Mouse (Mus musculus) C2C12 (cell line): ENCODE measurements around the gene S100a4.

Source experiments
- CTCF ChIP-seq: IDR thresholded peaks from one replicate; pipeline ENCODE4 v1.5.1; 2011; ENCODE audit not compliant: control insufficient read depth, insufficient read depth, insufficient read length
- FOSL1 ChIP-seq: IDR thresholded peaks from one replicate; pipeline ENCODE4 v1.8.0; 2011; ENCODE audit warnings: mild to moderate bottlenecking, low read length; ENCODE audit not compliant: poor library complexity, insufficient read depth, severe bottlenecking
- MAX ChIP-seq: IDR thresholded peaks from one replicate; pipeline ENCODE4 v1.6.1; 2011; ENCODE audit warnings: mild to moderate bottlenecking, control low read depth
- MYOG ChIP-seq: IDR thresholded peaks from one replicate; pipeline ENCODE4 v1.6.1; 2011; ENCODE audit not compliant: control insufficient read depth, insufficient read length; ENCODE audit errors: extremely low read depth
- USF1 ChIP-seq: IDR thresholded peaks from one replicate; pipeline ENCODE4 v1.6.1; 2011; ENCODE audit warnings: low read depth, mild to moderate bottlenecking, control low read depth, moderate library complexity

GRCm38 (mm10) chr3:90598212-90598611 is 5.4 kb upstream of the S100a4 start:
- TF ChIP-seq CTCF (no peak), USF1 (peak; percentile 94), MAX (no peak), MYOG (no peak), FOSL1 (no peak)
